Mouse (Mus musculus) limb, embryonic 15.5 days (tissue): Measurements from ENCODE around the gene Rab3b. TPM values are rescaled to one million over a fixed set of nuclear protein-coding genes. Genes with fewer than 3 reads are reported as not detected.

ENCODE experiments used
- ATAC-seq: fragments of 200-750 bp; cut with Nextera tagmentation; 2 replicates; pipeline ENCODE4 v1.8.0; 2017; ENCODE audit warnings: low read depth, moderate TSS enrichment; ENCODE audit not compliant: insufficient number of reproducible peaks, low FRiP score, low TSS enrichment
- H3K27ac ChIP-seq: fragments of 300-500 bp; sonication (generic); 2 replicates; pipeline ENCODE4 v1.5.1; 2015; ENCODE audit warnings: moderate library complexity, mild to moderate bottlenecking, inconsistent platforms
- H3K27me3 ChIP-seq: fragments of 300-500 bp; sonication (generic); 2 replicates; pipeline ENCODE4 v1.6.1; 2015; ENCODE audit warnings: inconsistent platforms
- H3K36me3 ChIP-seq: fragments of 300-500 bp; sonication (generic); 2 replicates; pipeline ENCODE4 v1.6.1; 2015; ENCODE audit warnings: inconsistent platforms
- H3K4me1 ChIP-seq: fragments of 300-500 bp; sonication (generic); 2 replicates; pipeline ENCODE4 v1.6.1; 2015; ENCODE audit warnings: inconsistent platforms
- H3K4me2 ChIP-seq: fragments of 300-500 bp; sonication (generic); 2 replicates; pipeline ENCODE4 v1.6.1; 2015; ENCODE audit warnings: mild to moderate bottlenecking, inconsistent platforms
- H3K4me3 ChIP-seq: fragments of 300-500 bp; sonication (generic); 2 replicates; pipeline ENCODE4 v1.5.1; 2015; ENCODE audit warnings: mild to moderate bottlenecking, inconsistent platforms
- H3K9ac ChIP-seq: fragments of 300-500 bp; sonication (generic); 2 replicates; pipeline ENCODE4 v1.6.1; 2015; ENCODE audit warnings: inconsistent platforms
- H3K9me3 ChIP-seq: fragments of 300-500 bp; sonication (generic); 2 replicates; pipeline ENCODE4 v1.6.1; 2016; ENCODE audit warnings: inconsistent platforms
- WGBS: fragments of 180-500 bp; shearing (Covaris S2); methylation state at CpG from one replicate; pipeline ENCODE4 v1.1.7; 2015; 5-methylcytosine and 5-hydroxymethylcytosine counted together
- polyA plus RNA-seq: library from polyadenylated mRNA; unstranded; fragments of >200 nt; fragmentation: Nextera tagmentation; extraction: Ambion mirVana; gene quantifications from 2 replicates; pipeline ENCODE4 v1.2.1, GENCODE M21; 2015

Gene Rab3b
- polyA plus RNA-seq, 1 experiment from 2014 or later: 12.3 TPM

DNA sequence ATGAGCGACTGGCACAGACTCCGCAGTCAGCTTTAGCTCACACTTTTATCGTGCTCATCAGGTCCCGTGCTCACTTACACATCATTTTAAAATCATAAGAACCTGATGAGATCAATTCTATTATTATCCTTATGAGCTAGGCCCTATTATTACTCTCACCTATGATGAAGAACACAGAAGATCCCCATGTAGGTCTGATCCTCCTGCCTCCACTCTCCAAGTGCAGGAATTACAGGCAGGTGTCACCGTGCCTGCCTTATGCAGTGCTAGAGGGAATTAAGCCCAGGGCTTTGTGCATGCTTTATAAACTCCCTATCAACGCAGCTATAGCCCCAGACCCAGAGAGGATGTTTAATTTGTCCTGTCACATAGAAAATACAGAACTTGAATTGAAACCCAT, 84.2 kb downstream of the Rab3b start:
- no peak for ATAC-seq
- WGBS: 83% methylated on average over 6 of the region's 6 CpGs
- Histone ChIP-seq H3K9me3 (no peaks in the 10 kb centered on the region), H3K4me2 (no peak overlapping the region), H3K4me1 (no peaks in the 10 kb centered on the region), H3K27ac (no peak overlapping the region), H3K9ac (no peak overlapping the region), H3K27me3 (no peaks in the 10 kb centered on the region), H3K36me3 (no peaks in the 10 kb centered on the region), H3K4me3 (no peak overlapping the region)

DNA sequence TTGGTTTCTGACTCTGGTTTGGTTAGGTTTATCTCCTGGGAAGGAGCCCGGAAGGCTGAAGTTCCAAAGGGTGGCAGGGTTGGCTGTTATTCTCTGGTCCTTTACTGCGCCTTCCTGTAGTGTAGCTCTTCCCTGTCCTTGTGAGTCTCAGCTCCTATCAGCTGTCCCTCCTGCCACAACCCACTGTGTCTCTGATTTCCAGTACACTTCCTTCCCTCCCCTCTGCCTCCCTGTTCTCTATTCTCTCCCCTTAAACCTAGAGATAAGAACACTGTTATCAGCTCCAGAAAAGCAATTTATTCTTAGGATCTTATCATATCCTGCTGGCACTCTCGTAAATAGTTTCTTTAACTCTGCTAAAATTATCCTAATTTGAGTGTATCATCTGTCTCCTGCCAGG, 90.7 kb downstream of the Rab3b start:
- no peaks in the 10 kb centered on the region for H3K36me3 ChIP-seq
- no peaks in the 10 kb centered on the region for H3K27me3 ChIP-seq
- 67% methylated on average over 3 of the region's 3 CpGs for WGBS
- no peak overlapping the region for H3K4me2 ChIP-seq
- no peaks in the 10 kb centered on the region for H3K4me1 ChIP-seq
- ATAC-seq: no peak
- no peak overlapping the region for H3K4me3 ChIP-seq
- no peak overlapping the region for H3K27ac ChIP-seq
- no peak overlapping the region for H3K9ac ChIP-seq
- no peaks in the 10 kb centered on the region for H3K9me3 ChIP-seq

DNA sequence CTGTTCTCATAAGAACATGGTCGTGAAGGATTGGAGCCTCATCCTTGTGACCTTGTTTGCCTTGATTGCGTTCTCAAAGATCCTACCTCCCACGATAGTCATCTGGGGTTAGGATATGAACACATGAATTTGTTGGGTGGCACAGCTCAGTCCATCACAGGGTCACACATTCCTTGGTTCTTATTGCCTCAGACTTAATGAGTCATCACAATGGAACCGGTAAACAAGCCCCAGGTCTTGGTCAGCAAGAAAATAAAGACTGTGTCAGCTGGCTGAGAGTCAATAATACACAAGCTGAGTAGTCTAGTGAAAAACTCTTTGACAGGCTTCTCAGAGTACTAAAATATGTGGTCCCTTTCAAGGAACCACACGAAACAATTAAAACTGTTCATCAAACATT, 92.2 kb downstream of the Rab3b start:
- H3K4me3 ChIP-seq: no peak overlapping the region
- no peaks in the 10 kb centered on the region for H3K9me3 ChIP-seq
- no peak overlapping the region for H3K4me2 ChIP-seq
- no peak for ATAC-seq
- no peaks in the 10 kb centered on the region for H3K36me3 ChIP-seq
- 75% methylated on average over 5 of the region's 5 CpGs for WGBS
- no peak overlapping the region for H3K9ac ChIP-seq
- H3K4me1 ChIP-seq: no peaks in the 10 kb centered on the region
- no peaks in the 10 kb centered on the region for H3K27me3 ChIP-seq
- no peak overlapping the region for H3K27ac ChIP-seq

GRCm38 (mm10) chr4:108976458-108977071, 97.7 kb downstream of the Rab3b start:
- H3K27me3 ChIP-seq: no peaks in the 10 kb centered on the region
- H3K27ac ChIP-seq: no peak overlapping the region
- H3K4me3 ChIP-seq: no peak overlapping the region
- WGBS: 42% methylated on average over 6 of the region's 6 CpGs
- H3K9me3 ChIP-seq: no peaks in the 10 kb centered on the region
- H3K36me3 ChIP-seq: no peaks in the 10 kb centered on the region
- no peaks in the 10 kb centered on the region for H3K4me1 ChIP-seq
- ATAC-seq: no peak
- H3K4me2 ChIP-seq: no peak overlapping the region
- no peak overlapping the region for H3K9ac ChIP-seq

GRCm38 (mm10) chr4:108986833-108987472, 108.1 kb downstream of the Rab3b start:
- Histone ChIP-seq H3K4me1 (no peaks in the 10 kb centered on the region), H3K9me3 (no peaks in the 10 kb centered on the region), H3K4me3 (no peak overlapping the region), H3K36me3 (no peaks in the 10 kb centered on the region), H3K27me3 (no peaks in the 10 kb centered on the region), H3K4me2 (no peak overlapping the region), H3K27ac (no peak overlapping the region), H3K9ac (no peak overlapping the region)
- WGBS: 77% methylated on average over 1 of the region's 1 CpGs
- no peak for ATAC-seq

- Histone ChIP-seq H3K4me1 (no peaks in the 10 kb centered on the region), H3K4me2 (no peak overlapping the region), H3K4me3 (no peak overlapping the region), H3K9me3 (no peaks in the 10 kb centered on the region), H3K27ac (no peak overlapping the region), H3K36me3 (no peaks in the 10 kb centered on the region), H3K27me3 (no peaks in the 10 kb centered on the region), H3K9ac (no peak overlapping the region)
- 46% methylated on average over 4 of the region's 4 CpGs for WGBS
- ATAC-seq: no peak
Observed at GRCm38 (mm10) chr4:108987473-108987842, 108.6 kb downstream of the Rab3b start.

- Histone ChIP-seq H3K27ac (no peak overlapping the region), H3K27me3 (no peaks in the 10 kb centered on the region), H3K36me3 (no peaks in the 10 kb centered on the region), H3K9me3 (no peaks in the 10 kb centered on the region), H3K9ac (no peak overlapping the region), H3K4me2 (no peak overlapping the region), H3K4me1 (no peaks in the 10 kb centered on the region), H3K4me3 (no peak overlapping the region)
- WGBS: 74% methylated on average over 2 of the region's 2 CpGs
- no peak for ATAC-seq
Observed at GRCm38 (mm10) chr4:108989430-108989829, 110.6 kb downstream of the Rab3b start.

DNA sequence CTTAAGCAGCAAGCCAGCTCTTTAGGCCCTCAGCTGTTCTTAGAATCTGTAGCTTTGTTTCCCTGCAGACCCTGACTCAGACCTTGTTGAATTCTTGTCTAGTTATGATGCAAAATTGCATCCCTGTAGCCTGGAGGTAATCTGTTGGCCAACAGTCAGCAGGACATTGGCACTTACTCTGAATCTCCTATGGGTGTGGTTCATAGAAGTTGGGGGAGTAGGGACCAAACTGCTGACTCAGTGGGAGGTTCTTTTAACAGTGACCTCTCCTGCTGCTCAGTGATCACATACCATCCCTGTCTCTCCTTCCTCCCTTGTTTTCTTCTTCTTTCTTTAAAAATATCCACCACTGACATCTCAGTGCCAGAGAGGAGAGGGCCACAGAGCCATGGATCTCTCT, 111.2 kb downstream of the Rab3b start:
- no peak overlapping the region for H3K9ac ChIP-seq
- ATAC-seq: no peak
- no peaks in the 10 kb centered on the region for H3K4me1 ChIP-seq
- no peaks in the 10 kb centered on the region for H3K9me3 ChIP-seq
- no peak overlapping the region for H3K4me2 ChIP-seq
- H3K27me3 ChIP-seq: no peaks in the 10 kb centered on the region
- no peaks in the 10 kb centered on the region for H3K36me3 ChIP-seq
- no peak overlapping the region for H3K27ac ChIP-seq
- H3K4me3 ChIP-seq: no peak overlapping the region

DNA sequence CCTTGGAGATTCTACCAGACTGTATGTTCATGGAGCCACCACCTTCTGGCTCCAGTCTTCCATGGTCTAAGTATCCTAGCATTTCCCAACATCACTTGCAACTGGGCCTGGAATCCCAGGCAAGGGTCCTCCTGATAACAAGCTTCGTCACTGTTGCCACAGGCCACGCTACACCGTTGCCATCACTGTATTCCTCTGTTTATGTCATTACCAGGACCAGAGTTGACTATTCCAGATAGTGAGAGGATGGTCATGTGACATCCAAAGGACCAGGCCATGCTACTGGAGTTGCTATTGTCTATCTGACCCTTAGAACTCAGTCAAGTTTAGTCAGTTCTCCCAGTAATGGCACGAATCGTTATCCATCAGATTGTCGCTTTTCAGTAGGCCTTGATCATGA, 111.7 kb downstream of the Rab3b start:
- no peaks in the 10 kb centered on the region for H3K9me3 ChIP-seq
- 85% methylated on average over 6 of the region's 6 CpGs for WGBS
- no peak overlapping the region for H3K4me2 ChIP-seq
- H3K36me3 ChIP-seq: no peaks in the 10 kb centered on the region
- no peak overlapping the region for H3K9ac ChIP-seq
- no peaks in the 10 kb centered on the region for H3K4me1 ChIP-seq
- no peak for ATAC-seq
- no peak overlapping the region for H3K4me3 ChIP-seq
- no peaks in the 10 kb centered on the region for H3K27me3 ChIP-seq
- H3K27ac ChIP-seq: no peak overlapping the region

GRCm38 (mm10) chr4:108991811-108992210, 112.9 kb downstream of the Rab3b start:
- no peak overlapping the region for H3K4me2 ChIP-seq
- no peaks in the 10 kb centered on the region for H3K9me3 ChIP-seq
- no peaks in the 10 kb centered on the region for H3K4me1 ChIP-seq
- H3K4me3 ChIP-seq: no peak overlapping the region
- no peaks in the 10 kb centered on the region for H3K36me3 ChIP-seq
- no peak for ATAC-seq
- no peak overlapping the region for H3K9ac ChIP-seq
- no peaks in the 10 kb centered on the region for H3K27me3 ChIP-seq
- H3K27ac ChIP-seq: no peak overlapping the region

Other genes with a start within 250 kb of the Rab3b start
- gene 3110021N24Rik, start 159.4 kb upstream of the Rab3b start, polyA plus RNA-seq: 1.4 and 2.1 TPM in 2 replicates
- 5.0 and 6.3 TPM in 2 replicates for gene Zfyve9, start 98.3 kb upstream of the Rab3b start, polyA plus RNA-seq
- 129 and 140 TPM in 2 replicates for gene Btf3l4, start 45.4 kb upstream of the Rab3b start, polyA plus RNA-seq
- 109 and 112 TPM in 2 replicates for gene Txndc12, start 44.5 kb upstream of the Rab3b start, polyA plus RNA-seq
- gene Kti12, start 31.3 kb upstream of the Rab3b start, polyA plus RNA-seq: 48.5 and 51.8 TPM in 2 replicates
- gene A730015C16Rik, start 30.4 kb upstream of the Rab3b start, polyA plus RNA-seq: 0.74 and 1.2 TPM in 2 replicates
- 66.5 and 73.4 TPM in 2 replicates for gene Nrd1, start 121.6 kb downstream of the Rab3b start, polyA plus RNA-seq